Mouse (Mus musculus) Muller cell, postnatal 12 days (primary cell): Measurements from ENCODE around the gene Eefsec.

Experiments
- DNase-seq: peaks from one replicate; pipeline ENCODE4 v3.0.0-alpha.2; 2015; ENCODE audit errors: inconsistent ontology term

Gene Eefsec

DNA sequence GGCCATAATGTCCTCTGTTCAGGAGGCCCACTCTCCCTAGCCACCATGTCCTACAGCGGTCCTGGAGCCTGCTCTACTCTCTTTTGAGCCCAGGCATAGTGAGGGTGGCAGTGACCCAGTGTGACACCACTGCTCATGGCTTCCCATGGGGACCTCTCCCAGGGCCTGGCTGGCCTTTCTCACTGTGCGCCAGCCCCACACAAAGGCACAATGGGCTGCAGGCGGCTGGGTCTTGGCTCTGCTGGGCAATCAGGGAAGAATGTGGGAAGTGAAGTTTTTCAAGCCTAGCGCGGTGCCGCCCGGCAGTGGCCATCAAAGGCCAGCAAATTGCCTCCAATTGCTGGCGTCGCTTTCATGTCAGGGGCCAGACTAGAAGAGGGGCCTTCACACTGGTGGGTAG, 184.2 kb downstream of the Eefsec start:
- peak; percentile 87 for DNase-seq

DNA sequence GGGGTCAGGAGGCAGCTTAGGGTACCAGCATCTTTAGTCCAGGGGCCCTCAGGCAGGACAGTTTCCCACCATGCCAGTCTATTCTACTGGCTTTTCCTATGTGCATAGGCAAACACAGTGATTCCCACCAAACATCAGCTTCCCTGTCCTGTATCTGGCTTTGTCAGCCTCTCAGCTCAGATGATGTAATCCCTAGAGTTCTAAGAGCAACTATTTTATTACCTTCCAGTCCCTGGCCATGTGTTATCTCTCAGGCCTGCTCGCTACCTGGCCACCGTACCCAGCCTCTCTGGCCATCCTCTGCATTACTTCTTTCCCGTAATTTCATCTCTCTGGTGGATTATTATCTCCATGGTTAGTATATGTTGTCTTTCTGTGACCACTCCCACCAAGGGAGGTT, 185.7 kb downstream of the Eefsec start:
- DNase-seq: no peak

DNA sequence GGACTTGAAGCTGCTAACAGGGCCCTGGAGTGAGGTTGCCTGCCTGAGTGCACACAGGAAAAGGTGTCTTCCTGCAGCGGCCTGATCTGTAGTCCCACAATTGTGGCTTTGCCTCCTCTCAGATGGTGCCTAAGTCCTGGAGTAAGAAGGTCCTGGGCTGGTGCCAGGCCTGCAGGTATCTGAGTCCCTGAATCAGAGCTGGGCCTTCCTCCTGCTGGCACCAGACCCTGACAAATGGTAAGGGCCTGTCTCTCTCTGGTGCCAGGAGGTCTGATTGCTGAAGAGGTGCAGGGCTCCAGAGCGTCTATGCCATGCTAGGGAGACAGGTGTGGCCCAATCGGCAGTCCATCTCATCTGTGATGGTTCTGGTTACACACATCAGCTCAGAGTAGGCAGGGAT, 186.7 kb downstream of the Eefsec start:
- no peak for DNase-seq

DNA sequence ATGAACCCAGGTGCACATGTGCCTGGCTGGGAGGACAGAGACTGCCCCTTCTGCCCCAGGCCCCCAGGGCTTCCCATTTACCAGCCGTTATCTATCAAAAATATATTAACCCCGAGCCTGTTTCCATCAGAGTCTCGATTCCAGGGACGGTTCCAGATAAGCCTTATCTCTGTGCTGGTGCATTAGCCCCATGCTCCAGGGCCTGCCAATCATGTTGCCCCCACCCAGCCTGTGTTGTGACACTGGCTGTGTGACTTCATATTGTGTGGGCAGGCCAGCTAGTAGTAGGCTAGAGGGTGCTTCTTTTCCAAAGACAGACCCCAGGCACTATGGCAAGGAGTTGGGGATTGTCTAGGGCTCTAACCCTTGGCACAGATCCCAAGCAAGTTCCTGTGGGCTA, 190.9 kb downstream of the Eefsec start:
- no peak for DNase-seq

DNA sequence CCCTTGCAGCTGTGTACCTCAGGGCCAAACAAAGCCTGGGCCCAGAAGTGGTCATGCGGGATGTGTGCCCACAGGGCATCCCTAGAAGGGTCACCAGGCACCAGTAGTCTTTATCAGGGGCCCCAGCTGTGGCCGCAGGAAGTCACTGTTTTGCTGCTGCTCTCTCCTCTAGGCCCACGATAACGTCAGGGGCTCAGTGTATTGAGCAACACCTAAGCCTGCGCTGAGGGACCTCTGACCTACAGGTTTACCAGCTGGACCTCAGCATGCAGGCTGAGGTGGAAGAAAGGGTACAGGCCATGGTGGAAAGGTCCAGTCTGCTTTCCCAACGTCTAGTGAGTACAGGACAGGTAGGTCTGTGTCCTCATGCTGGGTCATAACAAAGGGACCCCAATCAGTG, 192.3 kb downstream of the Eefsec start:
- DNase-seq: no peak

DNA sequence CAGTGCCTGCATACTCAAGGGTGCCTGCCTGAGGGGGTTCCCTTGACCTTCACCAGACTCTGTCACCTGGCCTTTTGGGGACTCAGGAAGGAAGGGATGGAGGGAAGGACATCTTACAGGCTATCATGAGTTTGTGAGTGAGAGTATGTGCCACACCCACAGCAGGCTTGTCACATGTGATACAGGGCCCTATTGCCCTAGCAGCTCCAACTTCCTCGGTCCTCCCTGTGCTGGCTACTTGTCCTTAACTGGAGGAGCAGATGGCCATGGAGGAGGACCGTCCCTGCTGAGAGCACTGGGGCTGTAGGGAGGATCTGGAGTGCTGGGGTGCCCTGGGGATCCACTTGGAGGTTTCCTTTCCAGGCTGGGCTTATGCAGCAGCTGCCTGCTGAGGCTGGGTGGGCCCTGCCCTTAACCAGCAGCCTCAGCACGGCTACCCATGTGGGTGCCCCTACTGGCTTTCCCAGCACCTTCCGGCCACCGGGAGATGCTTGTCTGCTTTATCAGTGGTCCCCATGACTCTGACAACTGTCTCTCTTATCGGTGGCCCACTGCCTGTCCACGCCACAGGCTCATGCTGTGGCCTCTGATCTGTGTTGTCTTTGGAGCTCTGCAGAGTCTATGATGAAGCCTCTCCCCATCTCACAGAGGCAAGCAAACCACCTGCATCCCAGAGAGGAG, 194.4 kb downstream of the Eefsec start:
- no peak for DNase-seq

DNA sequence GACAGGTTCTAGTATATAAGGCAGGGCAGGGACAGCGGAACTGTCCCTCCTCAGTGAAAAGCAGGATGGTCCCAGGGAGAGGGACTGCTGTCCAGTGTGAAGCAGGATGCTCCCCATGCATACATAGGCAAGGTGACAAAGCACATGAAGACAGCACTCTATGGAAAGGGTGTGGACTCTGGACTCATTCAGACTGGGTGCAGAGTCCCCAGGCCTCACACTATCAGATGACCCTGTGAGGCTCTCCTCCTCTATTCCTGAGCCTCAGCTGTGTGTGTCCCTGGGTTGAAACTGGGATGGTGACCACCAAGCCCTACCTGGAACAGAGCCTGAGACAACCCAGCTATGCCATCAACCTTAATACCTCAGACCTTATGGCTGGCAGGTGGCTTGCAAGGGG, 194.9 kb downstream of the Eefsec start:
- DNase-seq: no peak

DNA sequence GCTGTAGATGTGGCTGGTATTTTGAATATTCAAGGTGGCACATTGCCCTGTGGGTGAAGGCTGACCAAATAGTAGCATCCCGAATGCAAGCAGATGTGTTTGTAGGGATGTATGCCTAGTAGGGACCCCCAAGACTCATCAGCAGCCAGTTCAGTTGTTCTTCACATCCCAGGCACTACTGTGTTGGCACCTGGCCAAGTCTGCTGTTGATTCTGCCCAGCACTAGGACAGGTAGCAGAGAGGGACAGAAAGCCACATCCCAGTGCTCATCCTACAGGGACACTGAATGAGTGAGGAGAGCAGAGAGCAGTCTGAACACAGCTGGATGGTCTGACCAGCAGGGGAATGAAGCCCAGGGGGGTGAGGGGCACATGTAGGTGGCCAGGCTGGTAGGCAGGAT, 197.1 kb downstream of the Eefsec start:
- DNase-seq: no peak

DNA sequence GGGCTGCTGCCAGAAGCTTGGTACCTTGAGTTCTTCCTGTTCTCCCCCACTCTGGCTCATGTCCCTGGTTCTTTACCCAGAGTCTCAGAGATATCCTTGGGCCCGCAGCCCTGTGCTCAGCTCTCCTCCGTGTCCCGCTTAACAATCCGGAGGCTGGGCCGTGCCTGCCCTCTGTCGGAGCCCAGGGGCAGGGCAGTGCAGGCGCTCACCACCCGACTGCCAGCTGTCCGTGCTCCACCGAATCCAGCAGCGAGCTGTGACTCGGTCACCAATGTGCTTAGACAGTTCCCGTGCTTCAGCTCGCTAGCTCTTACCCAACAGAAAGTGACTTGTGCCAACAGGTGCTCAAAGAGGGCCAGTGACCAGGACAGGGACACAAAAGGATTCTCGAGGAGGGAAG, 203.7 kb downstream of the Eefsec start:
- DNase-seq: peak; percentile 70

DNA sequence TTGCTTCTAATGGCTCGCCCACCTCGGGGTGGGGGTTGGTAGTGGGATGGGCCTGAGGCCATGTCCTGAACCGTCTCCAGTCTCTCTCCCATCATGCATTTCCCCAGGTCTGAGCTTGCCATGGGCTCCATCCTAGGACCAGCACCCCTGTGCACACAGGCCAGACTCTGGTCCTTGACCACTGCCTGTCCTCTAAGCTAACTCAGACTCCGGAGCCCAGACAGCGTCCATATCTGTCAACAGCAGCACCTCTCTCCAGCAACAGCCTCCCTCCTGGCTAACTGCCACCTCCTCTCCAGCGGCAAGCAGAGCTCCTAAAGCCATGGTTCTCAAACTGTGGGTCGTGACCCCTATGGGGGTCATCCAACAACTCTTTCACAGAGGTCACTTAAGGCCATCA, 209.8 kb downstream of the Eefsec start:
- DNase-seq: no peak

DNA sequence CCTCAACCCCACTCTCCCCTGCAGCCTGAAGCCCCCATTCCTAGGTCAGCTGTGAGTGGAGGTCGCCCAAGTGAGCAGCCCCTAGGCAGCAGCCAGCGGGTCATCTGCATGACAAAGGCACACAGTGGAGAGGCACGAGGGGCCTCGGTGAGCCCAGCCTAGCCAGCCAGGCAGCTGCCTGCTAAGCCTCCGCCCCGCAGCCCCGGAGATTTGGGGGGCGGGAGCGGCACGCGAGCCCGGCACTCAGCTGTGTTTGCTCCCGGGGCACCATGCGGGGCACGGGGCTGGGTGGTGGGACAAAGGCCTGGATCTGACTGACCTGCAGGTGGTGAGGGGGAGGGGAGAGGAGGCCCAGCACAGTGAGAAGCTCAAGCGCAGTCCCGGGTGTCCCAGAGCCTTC, 210.4 kb downstream of the Eefsec start:
- DNase-seq: no peak

DNA sequence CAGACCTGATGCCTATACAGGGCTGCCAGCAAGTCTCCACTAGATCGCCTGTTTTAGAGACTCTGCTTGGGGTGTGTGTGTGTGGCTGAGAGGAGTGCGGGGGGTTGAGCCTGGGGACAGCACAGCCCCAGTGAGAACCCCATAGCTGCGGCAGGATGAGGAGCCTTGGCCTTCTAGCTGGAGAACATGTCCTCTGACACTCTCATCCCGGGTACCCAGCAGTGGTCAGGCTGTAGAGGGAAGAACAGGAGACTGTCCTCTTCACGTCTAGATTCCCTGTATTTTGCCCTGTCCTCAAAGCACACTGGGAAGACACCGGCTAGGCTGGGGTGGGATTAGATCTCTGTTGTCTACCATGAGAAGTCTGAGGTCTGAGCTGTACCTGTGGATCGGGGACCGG, 210.9 kb downstream of the Eefsec start:
- no peak for DNase-seq

DNA sequence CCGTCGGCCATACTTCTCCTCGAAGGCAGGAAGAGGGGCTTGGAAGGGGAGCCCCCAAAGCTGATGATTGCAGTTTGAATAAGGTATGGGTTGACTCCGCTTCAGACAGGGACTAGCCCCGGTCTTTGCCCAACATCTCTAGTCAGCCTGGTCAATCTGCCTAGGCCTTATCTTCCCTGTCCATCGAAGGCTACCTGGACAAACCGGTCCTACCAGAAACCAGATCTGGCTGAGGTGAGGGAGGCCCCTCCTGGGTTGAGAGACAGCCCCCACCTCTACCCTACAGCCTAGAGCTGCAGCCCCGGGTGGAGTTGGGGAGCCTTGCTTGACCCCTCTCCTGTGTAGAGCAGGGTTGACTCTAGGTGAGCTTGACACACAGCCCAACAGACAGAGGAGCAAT, 212.3 kb downstream of the Eefsec start:
- no peak for DNase-seq

DNA sequence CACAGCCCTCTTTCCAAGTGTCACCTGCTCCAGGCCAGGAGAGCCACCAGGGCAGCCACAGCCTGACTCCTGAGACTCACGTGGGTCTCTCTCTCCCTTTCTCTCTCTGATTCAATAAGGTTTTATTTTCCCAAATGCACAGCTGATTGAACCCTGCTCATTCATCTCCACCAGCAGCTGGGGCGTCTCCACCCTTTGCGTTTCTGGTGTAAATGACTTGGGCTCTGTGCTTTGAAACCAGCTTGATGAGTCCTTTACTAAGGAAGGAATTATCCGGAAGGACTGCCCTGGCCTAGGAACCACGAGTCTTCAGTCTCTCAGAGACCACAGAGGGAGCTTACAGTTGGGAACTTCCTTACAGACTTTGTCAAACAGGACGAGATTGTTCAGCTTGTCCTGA, 214.1 kb downstream of the Eefsec start:
- no peak for DNase-seq

DNA sequence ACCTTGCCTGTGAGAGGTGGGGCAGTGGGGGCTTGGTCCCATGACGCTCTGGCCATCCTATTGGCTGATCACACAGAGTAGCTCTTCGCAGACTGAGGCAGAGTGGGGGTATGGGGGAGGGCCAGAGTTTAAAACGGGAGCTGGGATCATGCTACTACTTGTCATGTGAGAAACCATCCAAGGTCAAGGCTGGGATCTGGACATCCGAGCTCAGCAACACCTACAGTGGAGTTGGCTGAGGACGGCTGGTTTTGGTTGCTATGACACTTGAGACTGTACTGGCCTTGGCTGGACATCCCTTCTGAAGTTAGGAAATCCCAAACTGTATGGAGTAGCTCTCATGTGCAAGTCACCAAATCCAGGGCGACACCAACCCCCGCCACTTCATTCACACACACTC, 214.5 kb downstream of the Eefsec start:
- DNase-seq: no peak

DNA sequence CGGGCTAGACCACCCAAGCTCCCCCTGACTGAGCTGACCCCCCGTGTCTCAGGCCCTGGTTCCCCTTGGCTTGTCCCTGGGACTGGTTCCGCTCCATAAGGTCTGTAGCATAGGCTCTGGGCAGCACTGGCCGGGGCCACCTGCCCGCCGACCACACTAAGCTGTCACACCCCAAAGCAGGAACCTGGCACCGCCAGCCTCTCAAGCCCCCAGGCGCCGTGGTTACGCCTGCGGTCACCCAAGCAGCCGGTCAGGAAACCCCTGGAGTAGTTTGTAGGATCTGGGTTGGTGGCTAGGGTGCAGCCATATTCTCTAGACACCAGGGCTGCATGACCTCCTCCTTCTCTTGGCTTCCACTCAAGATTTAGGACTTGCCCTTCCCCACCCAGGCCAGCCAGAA, 217.1 kb downstream of the Eefsec start:
- DNase-seq: no peak

DNA sequence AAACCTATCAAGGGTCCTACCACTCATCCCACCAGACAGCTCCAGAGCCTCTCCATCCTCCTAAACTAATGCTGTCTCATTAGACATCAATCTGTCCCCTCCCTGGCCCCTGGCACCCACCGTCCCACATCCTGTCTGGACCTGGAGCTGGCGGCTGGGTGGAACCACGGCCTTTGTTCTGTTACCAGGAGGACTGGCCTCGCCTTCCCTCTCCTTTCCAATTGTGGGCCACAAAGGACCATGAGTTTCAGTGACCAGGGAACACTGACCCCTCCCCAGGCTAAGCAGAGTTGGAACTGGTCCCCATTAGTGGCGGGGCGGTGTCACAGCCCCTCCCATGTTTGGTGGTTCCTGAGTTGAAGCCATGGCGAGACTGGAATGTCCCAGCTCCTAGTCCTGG, 218.8 kb downstream of the Eefsec start:
- DNase-seq: no peak

DNA sequence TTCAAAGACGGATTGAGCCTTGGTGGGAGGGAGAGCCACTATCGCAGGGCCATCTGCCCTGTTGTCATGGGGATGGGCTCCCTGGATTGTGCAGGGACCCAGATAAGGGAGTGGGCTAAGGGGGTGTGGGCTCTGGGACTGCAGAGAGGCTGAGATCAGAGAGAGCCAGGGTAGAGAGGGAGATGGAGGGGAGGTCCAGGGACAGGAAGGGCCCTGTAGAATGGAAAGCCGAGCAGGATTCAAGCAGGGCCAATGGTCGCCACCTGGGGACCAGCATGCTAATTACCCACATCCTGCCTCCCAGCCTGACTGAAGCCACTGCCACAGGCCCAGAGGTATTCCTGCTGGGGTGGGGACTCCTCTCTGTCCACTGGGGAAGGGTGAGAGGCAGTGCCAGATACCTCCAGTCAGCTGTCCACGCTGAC, 219.8 kb downstream of the Eefsec start:
- DNase-seq: no peak

DNA sequence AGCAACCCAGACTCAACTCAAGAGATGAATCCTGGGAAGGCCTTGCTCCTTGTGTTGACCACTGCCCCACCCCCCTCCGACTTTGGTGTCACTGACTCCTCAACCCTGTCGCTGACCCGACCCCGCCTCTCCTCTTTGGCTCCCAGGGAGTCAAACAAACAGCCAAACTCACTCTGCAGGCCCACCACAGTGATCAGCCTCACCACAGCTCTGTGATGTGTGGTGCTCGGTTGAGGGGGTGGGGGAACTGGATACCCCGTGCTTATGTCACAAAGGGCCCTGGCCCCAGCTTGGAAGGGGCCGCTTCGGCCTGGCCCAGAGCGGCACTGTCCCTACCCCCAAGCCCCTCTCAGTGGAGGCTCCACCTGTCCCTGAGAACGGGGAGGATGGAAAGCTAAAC, 224.4 kb downstream of the Eefsec start, which contains the start of gene Dnajb8:
Dnajb8 (plus strand) TSS at position 301 of the 400 bp plus-strand sequence.
- no peak for DNase-seq

DNA sequence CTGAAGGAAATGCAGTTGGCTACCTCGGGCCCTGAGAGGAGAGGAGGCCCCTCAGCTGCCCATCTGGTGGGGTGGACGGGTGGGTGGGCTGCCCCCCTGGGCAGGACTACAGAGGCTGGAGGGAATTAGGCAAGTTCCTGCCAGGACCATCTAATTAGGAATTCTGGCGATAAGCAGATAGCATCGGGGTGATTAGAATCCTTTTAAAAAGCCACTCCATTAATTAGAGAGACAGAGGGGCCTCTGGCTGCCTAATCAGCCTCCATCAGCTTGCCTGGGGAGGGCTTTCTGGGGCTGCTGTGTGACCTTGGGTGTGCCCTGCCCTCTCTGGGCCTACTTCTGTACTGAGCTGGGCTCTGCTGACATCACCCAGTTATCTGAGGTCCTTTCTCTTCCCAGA, 227.2 kb downstream of the Eefsec start:
- no peak for DNase-seq

DNA sequence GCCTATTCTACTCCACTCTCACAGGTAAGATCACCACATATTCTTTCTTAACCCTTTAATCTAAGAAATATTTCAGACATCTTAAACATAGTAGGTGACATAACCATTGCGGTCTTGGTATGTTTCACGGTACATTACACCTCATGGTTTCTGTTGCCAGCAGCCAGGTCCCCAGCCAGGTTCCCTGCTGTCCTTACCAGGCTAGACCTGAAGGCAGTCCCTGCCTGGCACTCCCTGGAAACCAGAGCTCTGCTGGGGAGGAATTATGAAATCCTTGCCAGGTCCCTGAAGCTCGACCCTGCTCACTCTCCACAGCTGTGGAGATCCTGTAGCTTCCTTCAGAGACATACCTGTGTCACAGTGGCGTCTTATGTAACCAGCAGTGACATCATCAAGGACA, 230.1 kb downstream of the Eefsec start:
- no peak for DNase-seq

DNA sequence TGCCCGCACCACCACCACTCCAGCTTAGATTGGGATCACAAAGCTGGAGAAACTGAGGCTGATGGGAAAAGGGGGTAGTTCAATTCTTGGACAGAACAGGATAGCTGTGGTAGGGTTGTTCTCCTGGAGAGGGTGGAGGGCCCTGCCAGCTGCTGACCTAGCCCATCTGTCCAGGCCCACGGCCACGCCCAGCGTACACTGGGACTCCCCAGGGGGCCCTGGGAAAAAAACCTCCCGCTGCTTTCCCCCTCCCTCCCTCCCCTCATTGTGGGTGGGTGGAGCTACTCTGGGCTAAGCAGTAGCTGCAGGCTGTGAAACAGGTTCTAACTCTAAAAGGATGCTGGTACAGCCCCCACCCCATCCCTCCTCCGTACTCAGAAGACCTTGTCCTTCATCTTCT, 230.5 kb downstream of the Eefsec start:
- no peak for DNase-seq

DNA sequence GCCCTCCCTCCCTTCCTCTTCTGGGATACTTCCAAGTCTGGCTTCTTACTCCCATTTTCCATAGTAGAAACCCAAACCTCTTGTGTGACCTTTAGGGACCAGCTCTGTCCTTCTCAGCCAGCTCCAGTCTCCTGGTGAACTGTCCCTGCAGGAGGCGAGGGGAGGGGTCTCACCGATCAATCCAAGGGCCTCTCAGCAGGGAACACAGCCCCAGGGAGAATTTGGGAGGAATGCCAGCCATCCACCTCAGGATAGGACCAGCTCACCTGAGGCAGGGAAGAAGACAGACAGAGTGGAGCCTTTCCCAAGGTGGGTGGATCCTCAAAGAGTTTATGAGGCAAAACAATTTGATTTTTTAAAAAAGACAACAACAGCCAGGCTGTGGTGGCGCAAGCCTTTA, 236.2 kb downstream of the Eefsec start:
- DNase-seq: no peak

DNA sequence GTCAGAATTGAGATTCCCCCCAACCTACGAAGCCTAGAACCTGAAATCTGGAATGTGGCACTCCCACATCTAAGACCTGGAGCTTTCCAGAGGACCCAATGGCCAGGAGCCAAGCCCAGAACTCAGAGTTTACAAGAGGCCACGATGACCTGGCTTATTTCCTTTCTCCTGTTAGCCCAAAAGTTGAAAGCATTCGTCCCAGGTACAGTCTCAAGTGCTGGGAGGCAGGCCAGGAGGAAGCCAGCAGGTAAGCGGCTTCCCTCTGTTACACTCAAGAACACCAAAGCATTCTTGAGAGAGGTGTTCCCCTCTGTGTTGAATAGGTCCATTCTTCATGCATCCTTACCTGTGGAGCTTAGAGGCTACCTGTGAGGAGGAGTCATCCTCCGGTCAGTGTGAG, 236.9 kb downstream of the Eefsec start:
- DNase-seq: no peak
